Mouse (Mus musculus): ENCODE measurements around the gene Gm38394. TPM values are rescaled to one million over a fixed set of nuclear protein-coding genes. Genes with fewer than 3 reads are reported as not detected.

Gm38394 gene
- 2.8 and 2.9 TPM in 2 replicates for polyA plus RNA-seq (2015; fragmentation: Nextera tagmentation; extraction: Ambion mirVana)

GRCm38 (mm10) chr1:133661203-133661933 is at the start of gene Gm38394:
TSS of gene Gm38394 (minus strand) at chr1:133661318.

GRCm38 (mm10) chr1:133689897-133690296 is 28.8 kb upstream of the Gm38394 start, which contains the start of gene Lax1:
TSS of gene Lax1 (minus strand) at chr1:133690108.

GRCm38 (mm10) chr1:133660466-133661202 is 484 bp downstream of the Gm38394 start, which contains the start of gene Zbed6:
TSS of gene Zbed6 (minus strand) at chr1:133660885.

GRCm38 (mm10) chr1:133609771-133610502 is 51.2 kb downstream of the Gm38394 start, which contains the start of gene Snrpe:
TSS of gene Snrpe (minus strand) at chr1:133610291.

Other genes with a start within 250 kb of the Gm38394 start
- gene Sox13, start 236.9 kb downstream of the Gm38394 start, polyA plus RNA-seq (2015; fragmentation: Nextera tagmentation; extraction: Ambion mirVana) = 2.3 and 2.7 TPM in 2 replicates
- gene Snrpe, start 51.0 kb downstream of the Gm38394 start, polyA plus RNA-seq (2015; fragmentation: Nextera tagmentation; extraction: Ambion mirVana) = 213 and 236 TPM in 2 replicates
- gene Zbed6, start 433 bp downstream of the Gm38394 start, polyA plus RNA-seq (2015; fragmentation: Nextera tagmentation; extraction: Ambion mirVana) = not detected in 2 replicates
- gene Lax1, start 28.8 kb upstream of the Gm38394 start, polyA plus RNA-seq (2015; fragmentation: Nextera tagmentation; extraction: Ambion mirVana) = 0.10 and 0.18 TPM in 2 replicates
- 5.5 and 7.1 TPM in 2 replicates for gene Atp2b4, start 139.7 kb upstream of the Gm38394 start, polyA plus RNA-seq (2015; fragmentation: Nextera tagmentation; extraction: Ambion mirVana)
- gene Optc, start 246.7 kb upstream of the Gm38394 start, polyA plus RNA-seq (2015; fragmentation: Nextera tagmentation; extraction: Ambion mirVana) = 0.12 and 0.13 TPM in 2 replicates